Mouse (Mus musculus): ENCODE results near the gene Zfp704. TPM values are rescaled to one million over a fixed set of nuclear protein-coding genes. Genes with fewer than 3 reads are reported as not detected.

Zfp704 gene
- polyA plus RNA-seq, 1 experiment, result 15.1 TPM

DNA sequence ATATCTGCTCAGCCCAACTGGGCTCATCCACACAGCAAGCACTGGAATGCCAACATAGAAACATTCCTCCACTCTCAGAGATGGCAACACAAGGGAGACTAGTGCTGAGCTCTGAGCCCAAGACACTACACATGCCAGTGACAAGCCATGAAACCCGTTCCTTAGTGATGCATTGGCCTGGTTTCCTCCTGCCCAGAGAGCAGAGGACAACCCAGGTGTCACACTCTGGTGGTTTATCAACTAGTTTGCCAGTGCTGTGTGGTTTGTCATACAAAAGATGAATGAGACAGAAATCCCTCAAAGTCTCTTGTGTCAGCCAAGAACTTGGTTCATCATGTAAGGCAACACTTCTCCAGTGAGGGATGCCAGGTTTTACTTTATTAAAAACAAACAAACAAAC is 59.0 kb downstream of the Zfp704 start:
- Histone ChIP-seq H3K4me3 (ENCODE audit: insufficient read depth, low read length) (no peak overlapping the region), H3K4me1 (ENCODE audit: control insufficient read depth, insufficient read depth, low read length) (peaks cover 4% of the 10 kb centered on the region; the same call in 1 of the 2 replicates), H3K27ac (ENCODE audit: insufficient read depth, low read length) (no peak overlapping the region)
- TF ChIP-seq CTCF (IDR thresholded peaks at IDR 0.05; ENCODE audit: extremely low read depth, insufficient read depth, low read length) (no peak), POLR2A (IDR thresholded peaks at IDR 0.05; ENCODE audit: extremely low read depth, insufficient read depth, low read length) (no peak)

DNA sequence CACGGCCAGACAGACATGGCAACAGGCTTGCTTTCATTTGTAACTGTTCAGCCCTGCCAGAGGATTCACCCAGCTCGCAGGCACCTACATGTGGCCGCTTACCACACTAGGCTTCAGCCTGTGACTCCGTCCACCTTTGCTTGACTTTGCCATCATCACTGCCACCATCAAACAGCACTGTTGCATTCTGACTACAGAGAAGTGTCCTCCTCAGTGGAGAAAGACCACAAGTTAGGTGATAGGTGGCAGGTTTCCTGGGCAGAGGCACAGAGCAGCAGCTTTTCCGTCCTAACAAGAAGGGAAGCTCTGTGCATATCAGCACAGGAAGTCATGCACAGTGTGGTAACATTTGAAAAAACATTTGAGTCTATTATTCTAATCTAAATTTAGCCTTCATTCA is 60.1 kb downstream of the Zfp704 start:
- peaks cover 4% of the 10 kb centered on the region; the same call in 1 of the 2 replicates for H3K4me1 ChIP-seq (ENCODE audit: control insufficient read depth, insufficient read depth, low read length)
- no peak overlapping the region for H3K4me3 ChIP-seq (ENCODE audit: insufficient read depth, low read length)
- H3K27ac ChIP-seq (ENCODE audit: insufficient read depth, low read length), result no peak overlapping the region
- no peak for TF ChIP-seq POLR2A (IDR thresholded peaks at IDR 0.05; ENCODE audit: extremely low read depth, insufficient read depth, low read length)
- TF ChIP-seq CTCF (IDR thresholded peaks at IDR 0.05; ENCODE audit: extremely low read depth, insufficient read depth, low read length), result no peak

DNA sequence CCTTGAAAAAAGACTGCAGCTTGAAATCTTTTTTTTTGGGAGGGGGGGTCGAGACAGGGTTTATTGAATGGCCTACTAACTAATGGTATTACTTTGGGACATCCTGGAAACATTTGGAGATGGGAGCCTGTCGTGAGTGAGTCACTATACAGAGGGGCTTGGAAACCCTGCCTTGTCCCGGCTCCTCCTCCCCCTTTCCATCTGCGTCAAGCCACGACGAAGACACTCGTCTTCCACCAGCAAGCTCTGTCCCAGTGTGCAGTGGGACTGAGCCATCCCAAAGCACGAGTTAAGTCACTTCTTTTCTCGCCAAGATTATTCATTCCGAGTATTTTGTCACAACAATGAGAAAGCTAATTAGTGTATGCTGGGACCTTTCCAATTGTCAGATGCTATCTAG is 61.7 kb downstream of the Zfp704 start:
- TF ChIP-seq CTCF (IDR thresholded peaks at IDR 0.05; ENCODE audit: extremely low read depth, insufficient read depth, low read length) (no peak), POLR2A (IDR thresholded peaks at IDR 0.05; ENCODE audit: extremely low read depth, insufficient read depth, low read length) (no peak)
- no peak overlapping the region for H3K4me3 ChIP-seq (ENCODE audit: insufficient read depth, low read length)
- H3K27ac ChIP-seq (ENCODE audit: insufficient read depth, low read length), result no peak overlapping the region
- peaks cover 9% of the 10 kb centered on the region for H3K4me1 ChIP-seq (ENCODE audit: control insufficient read depth, insufficient read depth, low read length)

DNA sequence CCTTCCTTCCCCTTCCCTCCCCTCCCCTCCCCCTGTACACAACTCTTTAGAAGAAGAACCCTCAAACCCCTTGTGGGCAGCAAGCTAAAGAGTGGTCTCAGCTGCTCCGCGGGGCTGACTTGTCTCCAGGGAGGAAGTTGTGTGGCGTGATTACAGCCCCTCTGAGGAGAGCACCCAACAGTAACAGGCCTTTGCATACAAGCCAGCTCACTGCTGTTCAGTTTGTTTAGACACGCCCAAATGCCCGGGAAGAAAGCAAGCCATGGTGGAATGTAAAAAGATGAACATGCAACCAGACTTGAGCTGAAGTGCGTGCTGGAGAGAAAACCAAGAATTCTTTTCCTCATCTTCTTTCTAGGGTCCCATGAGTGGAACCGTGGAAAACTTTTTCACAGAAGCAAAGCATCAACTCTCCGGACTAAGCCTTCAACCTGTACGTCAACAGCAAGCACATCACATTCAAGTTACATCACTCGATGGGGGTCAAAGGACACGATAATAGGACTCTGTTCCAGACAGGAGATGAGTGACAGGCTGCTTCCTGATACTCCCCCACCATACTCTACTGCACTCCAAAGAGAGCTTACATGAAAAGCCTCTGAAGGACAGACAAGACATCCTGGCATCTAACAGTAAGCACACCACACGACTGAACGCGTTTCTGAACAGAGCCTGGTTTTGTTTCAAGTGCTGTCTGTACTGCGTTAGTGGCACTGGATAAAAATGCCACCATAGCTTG is 62.8 kb downstream of the Zfp704 start:
- Histone ChIP-seq H3K4me1 (ENCODE audit: control insufficient read depth, insufficient read depth, low read length) (peaks cover 8% of the 10 kb centered on the region), H3K4me3 (ENCODE audit: insufficient read depth, low read length) (no peak overlapping the region), H3K27ac (ENCODE audit: insufficient read depth, low read length) (no peak overlapping the region)
- no peak for TF ChIP-seq POLR2A (IDR thresholded peaks at IDR 0.05; ENCODE audit: extremely low read depth, insufficient read depth, low read length)
- TF ChIP-seq CTCF (IDR thresholded peaks at IDR 0.05; ENCODE audit: extremely low read depth, insufficient read depth, low read length), result no peak

DNA sequence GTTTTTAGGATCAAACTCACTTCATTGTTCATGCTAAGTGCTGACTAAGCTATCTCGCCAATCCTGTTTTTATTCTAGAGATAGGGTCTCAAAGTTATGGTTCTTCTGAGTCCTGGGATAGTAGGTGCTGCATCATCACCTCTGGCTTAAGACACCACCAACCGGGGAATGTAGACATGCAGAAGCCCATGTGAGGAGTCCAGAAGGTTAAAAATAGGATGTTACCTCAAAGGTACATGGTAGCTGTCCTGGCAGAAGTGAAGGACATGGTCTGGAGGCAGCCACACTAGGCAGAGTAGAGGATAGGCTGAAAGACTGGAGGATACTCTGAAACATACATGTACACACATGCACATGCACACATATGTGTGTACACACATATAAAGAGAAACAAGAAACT is 65.5 kb downstream of the Zfp704 start:
- no peak overlapping the region for H3K4me3 ChIP-seq (ENCODE audit: insufficient read depth, low read length)
- TF ChIP-seq POLR2A (IDR thresholded peaks at IDR 0.05; ENCODE audit: extremely low read depth, insufficient read depth, low read length), result no peak
- no peak for TF ChIP-seq CTCF (IDR thresholded peaks at IDR 0.05; ENCODE audit: extremely low read depth, insufficient read depth, low read length)
- no peak overlapping the region for H3K27ac ChIP-seq (ENCODE audit: insufficient read depth, low read length)
- peaks cover 8% of the 10 kb centered on the region for H3K4me1 ChIP-seq (ENCODE audit: control insufficient read depth, insufficient read depth, low read length)

DNA sequence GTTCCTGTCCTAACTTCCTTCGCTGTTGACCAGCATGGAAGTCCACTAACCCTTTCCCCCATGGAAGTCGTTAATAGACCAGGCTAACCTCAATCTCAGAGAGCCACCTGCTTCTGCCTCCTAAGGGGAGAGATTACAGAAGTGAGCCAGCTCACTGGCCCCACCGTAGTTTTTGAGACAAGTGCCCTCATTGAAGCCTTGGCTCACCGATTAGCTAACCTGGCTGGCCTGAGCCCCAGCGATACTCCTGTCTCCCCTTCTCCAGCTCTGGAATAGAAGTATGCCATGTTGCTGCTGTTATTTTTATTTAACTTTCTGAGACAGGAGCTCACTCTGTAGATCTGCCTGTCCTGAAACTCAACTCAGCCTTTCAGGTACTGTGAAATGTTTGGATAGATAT is 66.0 kb downstream of the Zfp704 start:
- Histone ChIP-seq H3K4me3 (ENCODE audit: insufficient read depth, low read length) (no peak overlapping the region), H3K27ac (ENCODE audit: insufficient read depth, low read length) (no peak overlapping the region), H3K4me1 (ENCODE audit: control insufficient read depth, insufficient read depth, low read length) (peaks cover 8% of the 10 kb centered on the region)
- TF ChIP-seq CTCF (IDR thresholded peaks at IDR 0.05; ENCODE audit: extremely low read depth, insufficient read depth, low read length) (no peak), POLR2A (IDR thresholded peaks at IDR 0.05; ENCODE audit: extremely low read depth, insufficient read depth, low read length) (no peak)

DNA sequence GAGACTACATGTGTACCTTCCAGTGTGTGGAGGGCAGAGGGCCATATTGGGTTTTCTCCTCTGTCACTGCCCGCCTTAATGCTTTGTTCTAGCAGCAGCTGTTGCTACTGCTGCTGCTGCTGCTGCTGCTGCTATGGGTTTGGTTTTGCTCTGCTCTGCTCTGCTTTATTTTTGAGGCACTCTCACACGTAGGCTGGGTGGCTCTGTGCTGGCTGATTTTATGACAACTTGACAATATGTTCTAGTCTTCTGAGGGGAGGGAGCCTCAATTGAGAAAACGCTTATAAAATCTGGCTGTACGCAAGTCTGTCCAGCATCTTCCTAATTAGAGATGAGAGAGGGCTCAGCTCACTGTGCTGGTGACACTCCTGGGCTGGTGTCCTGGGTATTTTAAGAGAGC is 66.4 kb downstream of the Zfp704 start:
- Histone ChIP-seq H3K27ac (ENCODE audit: insufficient read depth, low read length) (no peak overlapping the region), H3K4me1 (ENCODE audit: control insufficient read depth, insufficient read depth, low read length) (peaks cover 8% of the 10 kb centered on the region)
- TF ChIP-seq CTCF (IDR thresholded peaks at IDR 0.05; ENCODE audit: extremely low read depth, insufficient read depth, low read length), result no peak
- no peak for TF ChIP-seq POLR2A (IDR thresholded peaks at IDR 0.05; ENCODE audit: extremely low read depth, insufficient read depth, low read length)

DNA sequence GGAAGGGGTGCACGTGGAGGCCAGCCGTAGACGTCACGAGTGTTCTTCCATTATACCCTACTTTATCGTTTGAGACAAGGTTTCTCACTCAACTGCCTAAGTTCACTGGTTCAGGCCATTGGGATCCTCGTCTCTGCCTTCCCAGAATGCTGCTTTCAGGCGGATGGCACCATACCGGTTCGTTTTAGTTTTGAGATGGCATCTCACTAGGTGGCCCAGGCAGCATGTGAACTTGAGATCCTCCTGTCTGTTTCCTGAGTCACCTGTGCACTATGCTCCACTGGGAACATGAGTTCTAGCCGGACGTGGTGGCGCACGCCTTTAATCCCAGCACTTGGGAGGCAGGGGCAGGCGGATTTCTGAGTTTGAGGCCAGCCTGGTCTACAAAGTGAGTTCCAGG is 68.3 kb downstream of the Zfp704 start:
- no peak overlapping the region for H3K27ac ChIP-seq (ENCODE audit: insufficient read depth, low read length)
- H3K4me3 ChIP-seq (ENCODE audit: insufficient read depth, low read length), result no peak overlapping the region
- peaks cover 8% of the 10 kb centered on the region for H3K4me1 ChIP-seq (ENCODE audit: control insufficient read depth, insufficient read depth, low read length)
- TF ChIP-seq CTCF (IDR thresholded peaks at IDR 0.05; ENCODE audit: extremely low read depth, insufficient read depth, low read length), result no peak
- TF ChIP-seq POLR2A (IDR thresholded peaks at IDR 0.05; ENCODE audit: extremely low read depth, insufficient read depth, low read length), result no peak

More for the DNA sequence above, 66.4 kb downstream of the Zfp704 start:
- H3K4me3 ChIP-seq (ENCODE audit: insufficient read depth, low read length), result no peak overlapping the region

DNA sequence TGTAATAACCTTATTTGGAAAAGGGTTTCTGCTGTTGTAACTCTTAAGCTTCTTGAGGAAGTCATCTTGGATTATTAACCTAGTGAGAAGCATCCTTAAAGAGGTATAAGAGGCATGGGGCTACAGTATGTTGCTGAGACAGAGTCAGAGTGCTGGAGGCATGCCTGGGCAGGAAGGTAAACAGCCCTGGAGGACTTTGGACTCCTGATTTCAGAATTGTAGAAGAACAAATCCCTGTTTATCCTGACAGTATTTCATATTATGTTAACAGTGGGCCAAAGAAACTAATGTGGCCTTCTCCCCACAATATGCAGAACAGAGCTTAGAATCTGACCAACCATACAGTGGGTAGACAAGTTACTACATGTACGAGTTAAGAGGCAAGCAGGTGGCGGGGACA is 71.4 kb downstream of the Zfp704 start:
- peaks cover 6% of the 10 kb centered on the region; the same call in 1 of the 2 replicates for H3K4me1 ChIP-seq (ENCODE audit: control insufficient read depth, insufficient read depth, low read length)
- no peak for TF ChIP-seq CTCF (IDR thresholded peaks at IDR 0.05; ENCODE audit: extremely low read depth, insufficient read depth, low read length)
- TF ChIP-seq POLR2A (IDR thresholded peaks at IDR 0.05; ENCODE audit: extremely low read depth, insufficient read depth, low read length), result no peak

DNA sequence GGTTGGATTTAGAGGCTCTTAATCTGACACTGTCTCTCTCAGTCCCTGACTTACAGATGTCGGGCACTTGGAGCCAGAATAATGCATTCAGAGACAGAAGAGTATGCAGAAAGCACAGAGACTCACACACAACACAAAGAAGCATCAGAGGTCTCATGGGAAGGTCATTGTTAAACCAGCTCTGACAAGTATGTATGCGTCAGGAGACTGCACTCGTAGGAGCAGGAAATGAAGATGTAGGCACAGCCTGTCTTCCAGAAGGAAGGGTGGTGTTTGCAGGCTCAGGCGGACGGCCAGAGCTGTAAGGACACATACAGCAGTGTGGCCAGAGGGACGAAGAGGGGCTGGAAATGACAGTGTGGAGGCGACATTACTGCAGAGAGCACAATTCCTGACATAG is 72.0 kb downstream of the Zfp704 start:
- peaks cover 2% of the 10 kb centered on the region; the same call in 1 of the 2 replicates for H3K4me1 ChIP-seq (ENCODE audit: control insufficient read depth, insufficient read depth, low read length)
- TF ChIP-seq CTCF (IDR thresholded peaks at IDR 0.05; ENCODE audit: extremely low read depth, insufficient read depth, low read length) (no peak), POLR2A (IDR thresholded peaks at IDR 0.05; ENCODE audit: extremely low read depth, insufficient read depth, low read length) (no peak)
- H3K4me3 ChIP-seq (ENCODE audit: insufficient read depth, low read length), result no peak overlapping the region
- H3K27ac ChIP-seq (ENCODE audit: insufficient read depth, low read length), result no peak overlapping the region

More for the DNA sequence above, 71.4 kb downstream of the Zfp704 start:
- H3K27ac ChIP-seq (ENCODE audit: insufficient read depth, low read length), result no peak overlapping the region
- H3K4me3 ChIP-seq (ENCODE audit: insufficient read depth, low read length), result no peak overlapping the region

Measured in cortical plate, adult 2 months (tissue).